Mouse (Mus musculus): ENCODE measurements around the gene Ppme1.

The Ppme1 gene

DNA sequence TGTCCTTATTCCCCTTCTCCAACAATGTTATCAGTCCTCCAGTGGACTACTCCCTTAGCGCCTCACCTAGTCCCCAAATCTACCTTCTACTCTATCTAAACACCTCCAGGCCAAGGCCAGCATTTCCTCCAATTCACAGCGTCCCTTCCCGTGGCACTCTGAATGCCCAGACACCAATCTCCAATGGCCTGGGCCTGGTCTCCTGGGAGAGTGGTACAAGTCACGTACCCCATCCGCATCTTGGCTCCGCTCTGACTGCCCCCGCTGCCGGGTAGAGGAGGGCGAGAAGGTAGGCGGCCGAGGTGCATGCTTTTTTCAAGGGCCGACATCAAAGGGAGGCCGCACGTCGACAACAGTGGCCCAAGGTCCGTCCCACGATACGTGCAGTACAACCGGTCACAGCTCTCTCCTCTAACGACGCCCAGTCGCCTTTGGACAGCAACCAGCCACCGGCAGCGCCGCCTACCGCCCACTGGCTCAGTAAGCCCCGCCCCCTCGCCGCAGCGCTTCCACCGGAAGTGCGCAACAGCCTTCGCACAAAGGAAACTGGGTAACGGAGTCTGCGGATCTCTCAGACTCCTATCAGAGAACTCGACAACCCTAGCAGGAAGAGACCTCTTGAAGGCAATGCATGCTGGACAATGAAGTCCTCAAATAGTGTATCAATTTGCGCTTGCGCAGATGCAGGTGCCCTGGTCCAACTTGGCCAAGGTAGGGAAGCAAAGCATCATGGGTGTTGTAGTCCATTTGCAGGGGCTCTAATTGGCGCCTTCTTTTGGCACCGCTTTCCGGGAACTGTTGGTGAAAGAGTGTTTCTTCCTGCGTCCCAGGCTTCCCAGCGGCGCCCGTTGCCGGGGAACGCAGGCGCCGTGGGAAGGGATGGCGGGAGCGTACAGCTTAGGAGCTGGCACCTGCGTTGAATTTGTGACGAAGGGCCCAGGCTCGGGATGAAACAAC lies at the start of gene Ppme1, which contains the start of gene C2cd3:
TSS of gene Ppme1 (minus strand) at position 813 of the 957 bp plus-strand sequence.
TSS of gene C2cd3 (plus strand) at position 739 of the 957 bp plus-strand sequence.
- peak; percentile 99 for DNase-seq

DNA sequence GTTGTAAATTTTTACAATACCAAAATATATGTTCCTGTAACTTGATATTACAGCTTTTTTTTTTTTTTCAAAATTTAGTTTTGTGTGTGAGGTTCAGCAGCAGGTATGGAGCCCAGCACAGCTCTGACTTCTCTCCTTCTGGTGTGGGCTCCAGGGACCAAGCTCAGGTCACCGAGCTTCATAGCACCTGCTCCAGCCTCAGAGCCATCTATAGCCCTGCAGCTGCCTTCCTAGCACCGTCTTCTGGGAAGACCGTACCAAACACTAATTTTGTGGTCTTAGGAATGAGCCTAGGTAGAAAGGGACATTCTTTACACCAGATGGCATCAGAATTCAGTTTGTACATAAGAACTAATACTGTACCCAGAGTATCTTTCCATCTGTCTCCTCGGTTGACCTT lies 36.6 kb upstream of the Ppme1 start:
- DNase-seq = no peak

DNA sequence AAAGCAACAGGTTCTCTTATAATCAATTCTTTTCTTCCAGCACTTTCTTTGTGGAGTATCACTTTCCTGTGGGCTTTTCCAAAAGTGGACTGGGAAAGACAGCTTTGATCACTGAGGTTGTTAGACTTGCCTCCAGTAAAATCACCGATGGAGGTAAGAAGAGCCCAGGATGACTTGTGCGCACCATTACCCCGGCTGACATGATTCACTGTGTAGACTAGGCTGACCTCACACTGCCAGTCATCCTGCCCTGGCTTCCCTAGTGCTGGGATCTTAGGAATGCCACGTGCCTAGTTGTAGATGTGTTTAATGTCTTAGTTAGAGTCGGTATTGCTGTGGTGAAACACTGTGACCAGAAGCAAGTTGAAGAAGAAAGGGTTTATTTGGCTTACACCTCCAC lies 35.6 kb upstream of the Ppme1 start:
- DNase-seq = no peak

DNA sequence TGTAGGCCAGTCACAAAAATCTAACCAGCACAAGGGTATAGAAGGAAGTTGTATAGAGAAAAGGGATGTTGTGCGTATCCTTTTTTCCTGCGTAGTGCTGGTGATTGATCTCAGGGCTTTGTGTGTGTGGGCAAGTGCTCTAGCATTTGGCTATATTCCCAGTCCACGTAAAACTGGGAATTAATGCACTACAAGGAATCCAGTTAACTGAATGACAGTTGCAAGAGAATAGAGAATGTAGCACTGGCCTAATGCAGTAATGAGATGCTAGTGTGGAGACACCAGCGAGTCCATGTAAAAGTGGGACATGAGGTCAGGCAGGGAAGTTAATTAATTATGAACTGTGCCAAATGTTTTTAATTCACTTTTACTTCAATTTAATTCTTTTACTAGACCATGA lies 30.6 kb upstream of the Ppme1 start:
- no peak for DNase-seq

DNA sequence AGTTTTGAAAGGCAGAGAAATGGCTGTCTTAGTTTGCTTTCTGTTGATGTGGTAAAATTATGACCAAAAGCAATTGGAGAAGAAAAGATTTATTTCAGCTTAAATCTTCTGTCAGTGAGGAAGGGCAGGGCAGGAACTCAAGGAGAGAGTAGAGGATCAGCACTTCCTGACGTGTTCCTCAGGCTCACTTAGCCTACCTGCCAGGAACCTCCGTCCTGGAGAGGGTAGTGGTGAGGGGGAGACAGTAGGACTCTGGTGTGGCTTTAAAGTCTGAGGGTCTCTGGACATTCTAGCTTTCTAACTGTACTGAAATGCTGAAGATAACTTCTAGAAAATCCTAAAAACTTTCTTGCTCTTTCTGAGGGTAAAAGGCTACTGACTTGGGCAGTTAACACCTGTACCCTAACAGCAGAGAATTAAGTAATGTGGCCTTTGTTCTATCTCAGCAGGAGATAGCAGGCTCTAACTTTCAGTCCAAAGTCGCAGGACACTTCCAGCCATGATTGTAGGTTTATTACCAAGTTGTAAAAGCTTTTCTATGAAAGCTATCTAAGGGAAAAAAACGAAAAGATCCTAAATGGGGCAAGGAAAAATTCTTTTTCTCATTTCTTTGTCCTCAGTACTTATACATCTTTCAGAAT lies 28.9 kb upstream of the Ppme1 start:
- no peak for DNase-seq

DNA sequence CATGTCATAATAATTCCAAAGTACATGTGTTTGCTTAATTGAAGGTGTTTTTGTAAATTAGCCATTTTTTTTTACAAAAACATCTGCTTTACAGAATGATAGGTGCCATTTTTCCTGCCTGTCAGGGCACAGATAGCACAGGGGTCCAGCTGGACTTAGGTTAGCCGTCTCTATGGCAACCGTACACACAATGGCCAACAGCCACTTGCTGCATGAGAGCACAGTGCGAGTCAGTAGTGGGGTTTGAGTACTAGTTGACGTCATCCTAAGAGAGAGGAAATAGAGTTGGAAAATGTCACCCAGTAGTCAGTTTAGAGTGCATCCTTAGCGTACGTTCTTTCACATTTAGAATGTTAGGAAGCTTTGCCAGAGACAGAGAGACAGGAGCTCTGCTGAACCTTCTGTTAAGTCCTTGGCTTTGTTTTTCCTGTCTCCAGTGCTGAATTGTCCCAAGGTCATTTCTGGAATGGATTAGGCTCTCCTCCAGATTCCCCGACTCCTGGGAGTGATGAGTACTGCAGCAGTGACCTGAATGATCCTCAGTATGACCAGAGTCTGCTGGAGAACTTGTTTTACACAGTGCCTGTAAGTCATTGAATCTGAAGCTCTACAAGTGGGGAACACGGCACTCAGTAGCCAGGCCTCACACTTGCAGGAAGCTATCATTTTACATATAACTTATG lies 27.3 kb upstream of the Ppme1 start:
- no peak for DNase-seq

DNA sequence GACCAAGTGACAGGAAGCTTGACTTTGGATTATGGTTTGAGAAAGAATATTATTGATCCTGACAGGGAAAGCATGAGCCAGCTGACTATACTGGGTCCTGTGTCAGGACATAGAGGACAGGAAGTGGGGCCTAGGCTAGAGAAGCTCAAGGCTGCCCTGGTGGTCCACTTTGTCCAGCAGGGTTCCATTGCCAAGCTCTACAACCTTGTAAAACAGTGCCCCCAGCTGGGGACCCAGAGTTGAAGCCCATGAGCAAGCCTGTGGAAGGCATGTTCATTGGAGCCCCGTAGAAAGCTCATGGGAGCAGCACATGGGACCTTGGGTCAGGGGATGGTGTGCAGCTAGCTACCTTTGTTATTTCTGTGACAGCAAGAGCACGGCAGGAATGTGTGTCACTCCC lies 20.2 kb upstream of the Ppme1 start:
- DNase-seq = peak; percentile 38

DNA sequence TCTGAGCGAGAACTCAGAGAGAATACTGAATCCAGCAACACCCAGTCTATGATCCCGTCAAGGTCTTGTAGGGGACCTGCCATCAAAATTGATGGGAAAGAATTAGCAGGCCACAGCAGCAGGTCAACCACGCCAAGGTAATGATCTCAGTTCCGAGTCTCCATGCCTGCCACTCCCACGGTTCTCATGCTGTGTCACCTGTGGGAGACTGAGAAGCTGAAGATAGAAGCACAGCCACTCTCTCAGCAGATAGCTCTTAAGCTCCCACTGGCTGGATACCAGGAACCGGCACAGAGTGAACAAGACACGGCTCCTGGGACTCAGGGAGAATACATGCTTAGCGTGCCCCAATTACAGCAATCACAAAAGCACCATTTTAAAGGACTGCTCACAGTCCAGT lies 18.1 kb upstream of the Ppme1 start:
- DNase-seq = no peak

DNA sequence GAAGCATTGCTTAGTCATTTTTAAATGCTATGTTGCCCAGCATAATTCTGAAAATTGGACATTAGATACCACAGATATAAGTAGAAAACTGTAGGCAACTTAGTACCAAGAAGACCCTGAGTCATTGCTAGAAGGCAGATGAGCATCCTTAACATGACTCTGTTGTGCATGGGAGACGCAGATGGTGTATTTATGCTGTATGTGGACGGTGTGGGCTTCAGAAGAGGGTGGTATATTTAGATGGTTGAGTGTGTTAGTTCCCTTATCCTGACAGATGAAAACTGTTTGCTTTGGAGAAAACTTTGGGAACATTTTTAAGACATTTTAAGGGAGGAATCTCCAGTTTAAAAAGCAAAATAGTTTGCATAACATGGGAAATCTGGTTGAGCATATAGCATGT lies 16.1 kb upstream of the Ppme1 start:
- no peak for DNase-seq

DNA sequence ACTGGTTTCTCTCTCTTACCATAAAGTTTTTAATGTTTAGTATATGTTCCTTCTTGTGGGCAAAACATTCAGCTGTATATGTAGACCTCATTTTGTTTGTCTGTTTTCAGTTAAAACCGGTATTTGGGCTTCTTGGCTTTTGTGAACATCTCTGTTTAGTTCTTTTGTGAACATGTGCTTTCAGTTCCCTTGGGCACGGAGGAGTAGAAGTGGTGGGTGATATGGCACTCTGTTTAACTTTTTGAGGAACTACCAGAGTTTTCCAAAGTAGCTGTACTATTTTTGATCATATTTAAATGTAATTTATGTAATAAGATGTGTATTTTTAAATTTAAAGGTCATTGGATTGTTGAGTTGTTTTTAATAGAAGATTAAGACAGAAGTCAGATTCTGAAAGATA lies 11.1 kb upstream of the Ppme1 start:
- DNase-seq = no peak

DNA sequence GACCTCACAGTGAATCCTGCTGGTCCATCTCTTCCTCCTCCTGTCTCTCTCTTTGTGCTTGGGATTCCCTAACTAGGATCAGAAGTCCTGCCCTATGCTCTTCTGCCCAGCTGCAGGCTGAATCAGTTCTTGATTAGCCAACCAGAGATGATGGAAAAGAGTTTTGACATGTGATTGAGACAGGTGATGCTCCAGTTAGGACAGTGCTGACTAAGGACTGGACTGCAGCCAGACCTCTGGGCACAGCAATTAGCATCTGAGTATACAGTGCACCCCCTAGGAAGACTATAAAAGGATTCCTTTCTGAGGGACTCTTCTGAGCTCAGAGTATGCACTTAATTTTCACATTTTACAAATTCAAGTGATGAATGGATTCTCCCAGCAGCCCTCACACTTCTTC lies 9.1 kb upstream of the Ppme1 start:
- no peak for DNase-seq

DNA sequence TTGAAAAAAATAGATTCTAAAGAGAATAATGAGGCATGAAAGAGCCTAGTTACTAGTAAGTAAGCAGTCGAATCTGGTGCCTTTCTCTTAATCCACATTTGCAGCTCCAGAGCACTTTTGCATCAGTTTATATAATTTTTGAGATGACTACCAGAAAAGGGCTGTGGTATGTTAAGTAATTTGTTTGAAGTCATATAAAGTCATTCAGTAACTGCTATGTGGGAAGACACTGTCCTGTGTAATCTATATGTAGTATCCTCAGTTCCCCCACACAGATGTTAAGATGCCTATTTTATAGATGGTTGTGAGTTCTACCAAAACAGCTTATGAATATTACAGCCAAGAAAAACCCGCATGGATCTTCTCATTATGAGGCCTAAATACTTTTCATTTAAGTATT lies 6.2 kb upstream of the Ppme1 start:
- no peak for DNase-seq

DNA sequence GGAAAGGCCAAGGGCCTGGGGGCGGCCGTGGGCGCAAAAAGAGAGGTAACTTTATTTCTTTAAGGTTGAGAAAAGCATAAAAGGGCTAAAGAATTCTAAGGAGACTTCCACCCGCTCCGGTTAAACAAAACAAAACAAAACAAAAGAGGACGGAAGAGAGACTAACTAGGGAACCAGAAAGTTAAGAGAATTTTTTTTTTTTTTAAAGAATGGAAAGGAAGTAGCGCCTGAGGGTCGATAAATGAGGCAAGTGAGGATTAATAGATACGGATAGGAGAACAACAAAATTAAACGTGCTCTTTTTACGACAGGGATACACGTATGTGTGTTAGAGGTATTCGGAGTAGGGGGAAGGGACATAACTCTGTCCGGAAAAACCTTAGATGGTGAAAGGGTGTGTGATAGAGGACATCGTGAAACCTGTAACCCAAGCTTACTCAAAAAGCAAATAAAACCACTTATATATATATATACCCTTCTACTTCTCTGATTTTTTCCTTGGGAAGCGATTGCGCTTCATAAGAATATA lies 409 bp upstream of the Ppme1 start:
- DNase-seq = no peak

DNA sequence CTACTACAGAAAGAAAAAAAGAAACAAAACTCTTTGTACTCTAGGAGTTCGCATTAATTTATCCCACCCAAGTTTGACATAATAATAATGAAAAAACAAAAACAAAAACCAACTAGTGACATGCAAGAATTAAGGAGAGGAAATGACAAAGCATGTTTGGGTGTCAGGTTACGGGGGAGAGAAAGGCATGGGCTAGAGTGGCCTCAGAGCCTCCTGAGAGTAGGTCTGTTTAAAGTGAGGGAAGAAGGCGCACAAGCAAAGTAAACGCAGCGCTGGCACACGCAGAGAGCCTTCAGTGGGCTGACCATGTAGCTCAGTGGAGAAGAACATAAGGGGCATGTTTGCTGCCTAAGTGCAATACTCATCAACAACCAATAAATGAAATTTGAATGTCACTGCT lies 7.2 kb downstream of the Ppme1 start:
- no peak for DNase-seq

DNA sequence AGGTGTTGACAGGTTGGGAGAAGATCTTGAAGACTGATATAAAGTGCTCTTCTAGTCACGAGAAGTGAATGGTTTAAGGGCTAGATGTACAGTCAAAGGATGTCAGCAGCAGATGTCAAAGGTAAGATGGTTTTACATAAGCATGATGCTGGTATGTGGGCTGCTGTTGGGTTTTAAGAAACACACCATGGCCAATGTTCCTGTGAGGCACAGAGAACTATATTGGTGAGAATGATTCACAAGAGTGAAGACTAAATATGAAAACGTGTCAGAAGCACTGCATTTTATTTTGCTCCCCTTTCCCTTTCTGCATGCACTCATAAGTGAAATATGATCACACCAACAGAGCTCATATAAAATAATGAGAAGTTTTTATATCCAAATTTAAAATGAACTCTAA lies 8.9 kb downstream of the Ppme1 start:
- no peak for DNase-seq

DNA sequence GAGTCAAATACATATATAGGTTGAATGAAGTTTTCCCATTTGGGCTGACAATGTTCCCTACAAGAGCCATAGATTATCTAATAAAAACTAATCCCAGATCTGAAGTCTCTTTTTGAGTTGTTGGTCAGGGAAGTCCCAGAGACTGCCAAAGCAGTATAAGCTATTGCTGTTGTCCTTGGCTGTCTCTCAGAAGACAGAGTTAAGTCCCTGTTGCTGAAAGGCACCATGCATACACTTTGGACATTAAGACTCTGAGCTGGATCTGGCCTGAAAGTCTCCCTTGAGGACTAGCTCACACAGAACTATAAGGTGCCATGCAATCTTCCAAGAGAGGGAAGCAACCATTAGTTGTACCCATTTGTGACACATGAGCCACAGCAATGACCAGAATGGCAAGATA lies 14.3 kb downstream of the Ppme1 start:
- no peak for DNase-seq

DNA sequence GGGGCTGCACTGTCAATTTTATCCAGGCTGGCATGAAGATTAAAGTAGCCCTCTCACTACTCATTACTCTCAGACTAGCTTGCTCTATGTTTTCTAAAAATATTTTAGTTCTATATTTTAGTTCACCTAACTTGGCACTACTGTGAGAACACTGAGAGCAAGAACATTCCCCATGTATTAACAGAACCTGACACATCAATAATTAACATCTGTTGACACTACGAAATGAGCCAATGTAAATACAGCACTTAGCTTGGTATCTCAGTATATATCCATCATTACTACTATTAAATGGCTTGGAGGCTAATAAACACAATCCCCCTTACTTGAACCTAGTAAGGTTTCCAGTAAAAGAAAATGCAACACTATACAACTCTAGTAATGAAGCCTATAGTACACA lies 15.3 kb downstream of the Ppme1 start:
- DNase-seq = no peak

DNA sequence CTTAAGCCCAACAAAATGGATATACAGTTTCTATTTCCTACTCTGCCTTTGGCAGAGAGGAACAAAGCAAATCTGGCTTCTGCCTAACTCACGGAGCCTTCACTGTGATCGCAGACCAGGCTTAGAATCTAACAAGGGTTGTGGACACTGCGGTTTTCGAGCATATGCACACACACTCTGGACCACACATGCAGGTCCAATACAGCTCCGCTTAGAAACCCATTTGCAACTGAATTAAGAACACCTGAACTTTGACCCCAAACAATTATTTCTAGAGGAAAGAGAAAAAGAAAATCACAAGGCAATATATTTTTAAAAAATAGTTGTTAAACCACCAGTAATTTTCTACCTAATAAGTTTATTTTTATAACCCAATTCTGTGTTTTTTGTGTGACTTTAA lies 15.8 kb downstream of the Ppme1 start:
- DNase-seq = no peak

DNA sequence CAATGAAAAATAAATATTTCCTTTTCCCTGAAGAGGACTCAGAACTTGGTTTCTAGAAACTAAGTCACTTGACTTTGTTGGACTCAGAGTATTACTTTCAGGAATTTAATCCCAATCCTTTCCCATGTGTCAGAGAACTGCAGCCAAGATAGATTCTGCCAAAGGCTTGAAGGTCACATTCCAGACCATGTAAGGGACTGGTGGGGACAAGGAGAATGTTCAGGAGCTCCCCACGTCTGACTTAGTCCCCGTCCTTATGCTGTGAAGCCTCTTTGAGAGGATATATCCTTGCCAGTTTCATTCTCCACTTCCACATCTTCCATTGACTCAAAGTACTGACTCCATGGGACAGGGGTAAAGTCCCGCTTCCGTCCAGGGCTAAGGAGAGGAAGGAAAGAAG lies 17.1 kb downstream of the Ppme1 start:
- no peak for DNase-seq

DNA sequence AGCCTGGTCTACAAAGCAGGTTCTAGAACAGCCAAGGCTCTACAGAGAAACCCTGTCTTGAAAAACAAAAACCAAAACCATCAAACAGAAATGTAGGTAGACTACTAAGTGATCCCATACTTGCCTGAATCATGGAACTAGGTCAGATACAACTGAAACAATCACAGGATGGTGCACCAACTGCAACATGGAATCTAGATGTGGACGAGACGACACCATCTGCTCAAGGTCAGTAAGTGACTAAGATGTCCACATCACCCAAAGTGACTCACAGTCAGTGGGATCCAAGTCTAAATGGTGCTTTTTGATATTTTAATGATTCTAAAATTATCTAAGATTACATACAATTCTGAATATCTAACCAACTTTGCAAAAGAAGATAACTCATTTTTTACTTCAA lies 36.2 kb downstream of the Ppme1 start:
- no peak for DNase-seq

DNA sequence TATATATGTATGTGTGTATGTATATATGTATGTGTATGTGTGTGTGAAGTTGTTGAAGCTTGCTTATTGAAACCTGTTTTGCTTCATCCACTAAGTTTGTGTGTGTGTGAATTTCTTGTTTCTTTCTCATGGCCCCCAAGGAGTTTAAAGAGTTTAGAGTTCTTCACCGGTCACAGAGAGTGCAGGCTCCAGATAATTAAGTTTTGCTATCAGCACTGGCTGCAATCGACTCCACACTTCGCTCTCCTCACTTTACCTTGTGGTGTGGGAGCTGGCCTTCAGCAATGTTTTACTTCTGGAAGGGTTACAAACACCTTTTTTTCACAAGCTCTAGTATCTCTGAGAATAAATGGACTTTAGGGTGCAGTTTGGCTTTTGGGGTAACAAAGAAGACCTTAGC lies 40.8 kb downstream of the Ppme1 start:
- no peak for DNase-seq

DNA sequence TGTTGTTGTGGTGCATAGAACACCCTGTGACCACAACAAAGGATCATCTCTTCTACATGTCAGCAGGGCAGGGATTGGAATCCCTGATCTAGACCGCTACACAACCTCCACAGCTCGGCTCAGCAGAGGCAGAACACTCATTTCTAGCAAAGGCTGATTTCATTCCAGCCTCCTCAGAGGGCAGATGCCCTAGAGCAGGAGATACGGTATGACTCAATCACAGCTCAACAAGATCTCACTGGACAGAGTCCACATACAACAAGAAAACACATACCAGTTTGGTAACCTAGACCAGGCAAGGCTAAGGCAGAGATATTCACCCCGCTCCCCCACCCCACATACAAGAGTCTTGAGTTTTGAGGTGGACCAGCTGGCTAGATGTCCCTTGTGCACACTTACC lies 43.5 kb downstream of the Ppme1 start:
- DNase-seq = no peak

DNA sequence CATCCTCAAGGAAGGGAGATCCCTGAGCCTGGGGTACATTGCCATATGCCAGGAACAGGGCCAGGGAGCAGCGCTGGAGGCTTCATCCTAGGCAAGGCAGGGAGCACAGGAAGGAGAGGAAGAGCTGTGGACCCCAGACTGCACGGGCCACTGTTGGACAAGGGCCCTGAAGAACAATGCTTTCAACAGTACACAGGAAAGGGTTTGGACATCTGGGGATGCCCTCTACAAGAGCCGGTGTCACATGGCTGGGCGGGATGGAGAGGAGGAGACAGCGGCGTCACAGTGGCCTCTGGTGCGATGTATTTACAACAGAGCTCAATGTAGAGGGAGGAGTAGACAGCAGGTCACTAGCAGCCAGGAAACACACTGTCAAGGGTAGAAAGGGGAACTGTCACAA lies 44.6 kb downstream of the Ppme1 start:
- peak; percentile 37 for DNase-seq

DNA sequence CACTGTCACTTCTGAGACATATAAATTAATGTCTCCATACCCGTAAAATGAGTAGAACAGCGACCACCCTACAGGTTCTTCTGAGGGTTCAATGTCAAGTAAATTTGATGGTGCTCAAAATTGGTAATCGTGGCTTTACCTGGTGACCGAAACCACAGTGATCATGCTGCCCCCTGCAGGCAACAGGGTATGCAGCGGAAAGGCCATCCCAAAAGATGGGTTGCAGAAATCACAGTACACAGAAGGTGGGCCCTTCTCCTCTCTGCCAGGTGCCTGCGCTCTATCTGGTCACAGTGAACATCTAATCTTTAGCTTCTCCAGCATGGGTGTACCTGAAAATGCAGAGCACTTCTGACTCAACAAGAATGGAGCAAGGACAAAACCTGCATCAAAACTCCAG lies 46.6 kb downstream of the Ppme1 start:
- DNase-seq = peak; percentile 62
